Mouse (Mus musculus): ENCODE measurements around the gene Rita1. TPM values are rescaled to one million over a fixed set of nuclear protein-coding genes. Genes with fewer than 3 reads are reported as not detected.

Rita1 gene
- polyA plus RNA-seq, 1 experiment from 2014 or later: 6.1 TPM

GRCm38 (mm10) chr5:120622198-120622851, 9.9 kb upstream of the Rita1 start:
- Histone ChIP-seq H3K27ac (ENCODE audit: low read depth, low read length) (no peak overlapping the region), H3K9ac (ENCODE audit: low read depth, low read length) (no peak overlapping the region), H3K4me1 (replicated peaks; ENCODE audit: control insufficient read depth, insufficient read depth, low read length) (no peaks in the 10 kb centered on the region), H3K4me2 (replicated peaks; ENCODE audit: low read depth) (no peak overlapping the region), H3K9me3 (ENCODE audit: control insufficient read depth) (no peaks in the 10 kb centered on the region), H3K4me3 (ENCODE audit: low read depth, low read length) (no peak overlapping the region), H3K36me3 (ENCODE audit: control insufficient read depth, insufficient read depth) (peaks cover 91% of the 10 kb centered on the region), H3K27me3 (replicated peaks; ENCODE audit: control insufficient read depth, insufficient read depth, low read length) (no peaks in the 10 kb centered on the region)
- WGBS: 69% methylated on average over 5 of the region's 5 CpGs
- no peak for TF ChIP-seq CTCF (IDR thresholded peaks at IDR 0.05; ENCODE audit: low read depth)
- no peak for ATAC-seq

DNA sequence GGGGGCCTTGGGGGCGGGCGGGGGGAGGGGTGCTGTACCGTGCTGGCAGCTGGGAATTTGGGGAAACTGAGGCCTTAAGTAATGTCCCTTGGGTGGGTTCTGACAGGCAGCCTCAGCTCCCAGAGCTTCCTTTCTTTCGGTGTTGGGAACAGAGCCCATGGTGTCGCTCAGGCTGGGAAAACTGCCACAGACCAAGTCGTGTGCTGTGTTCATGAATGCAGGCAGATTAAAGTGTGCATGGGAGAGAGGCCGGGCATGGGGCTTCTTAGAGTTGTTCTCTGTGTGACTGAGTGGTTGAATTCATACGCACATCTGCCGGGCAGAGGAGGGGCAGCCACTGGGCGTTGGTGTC, 9.4 kb upstream of the Rita1 start:
- H3K27me3 ChIP-seq (replicated peaks; ENCODE audit: control insufficient read depth, insufficient read depth, low read length): no peaks in the 10 kb centered on the region
- ATAC-seq: no peak
- no peaks in the 10 kb centered on the region for H3K9me3 ChIP-seq (ENCODE audit: control insufficient read depth)
- H3K4me2 ChIP-seq (replicated peaks; ENCODE audit: low read depth): no peak overlapping the region
- H3K4me3 ChIP-seq (ENCODE audit: low read depth, low read length): no peak overlapping the region
- H3K27ac ChIP-seq (ENCODE audit: low read depth, low read length): 0 out of 2 replicates have a peak overlapping the region, but pooled peaks have one; percentile 4
- H3K9ac ChIP-seq (ENCODE audit: low read depth, low read length): no peak overlapping the region
- WGBS: 90% methylated on average over 10 of the region's 10 CpGs
- TF ChIP-seq CTCF (IDR thresholded peaks at IDR 0.05; ENCODE audit: low read depth): no peak
- no peaks in the 10 kb centered on the region for H3K4me1 ChIP-seq (replicated peaks; ENCODE audit: control insufficient read depth, insufficient read depth, low read length)
- peaks cover 90% of the 10 kb centered on the region for H3K36me3 ChIP-seq (ENCODE audit: control insufficient read depth, insufficient read depth)

DNA sequence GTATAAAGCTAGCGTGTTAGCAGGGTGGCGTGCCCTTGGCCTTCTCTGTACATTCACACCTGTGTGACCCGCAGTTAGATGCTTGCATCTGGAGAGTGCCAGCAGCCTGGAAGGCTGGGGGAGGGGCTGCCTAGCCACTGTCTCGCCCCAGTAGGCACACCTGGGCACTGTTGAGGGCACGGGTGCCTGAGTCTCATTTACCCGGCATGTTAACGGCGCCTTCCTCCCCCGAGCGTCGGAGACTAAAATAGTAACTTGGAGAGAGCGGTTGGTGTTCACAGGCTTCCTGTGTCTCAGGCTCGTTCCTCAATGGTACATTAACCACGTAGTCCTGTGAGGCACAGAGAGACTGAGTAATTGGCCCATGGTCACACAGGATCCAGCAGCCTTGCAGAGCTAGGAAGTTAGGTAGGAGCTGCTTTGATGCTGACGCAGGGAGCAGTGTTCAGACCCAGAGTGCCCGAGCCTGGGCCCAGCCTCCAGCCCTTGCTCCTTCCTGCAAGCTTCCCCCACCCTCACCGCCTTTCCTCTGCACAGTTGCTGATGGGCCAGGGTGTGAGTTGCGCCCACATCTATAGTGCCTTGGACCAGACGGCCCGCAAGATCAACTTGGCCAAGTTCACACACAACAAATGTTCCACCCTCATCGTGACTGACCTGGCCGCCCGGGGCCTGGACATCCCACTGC, 8.8 kb upstream of the Rita1 start:
- no peak for TF ChIP-seq CTCF (IDR thresholded peaks at IDR 0.05; ENCODE audit: low read depth)
- no peak for ATAC-seq
- no peak overlapping the region for H3K4me2 ChIP-seq (replicated peaks; ENCODE audit: low read depth)
- H3K9me3 ChIP-seq (ENCODE audit: control insufficient read depth): no peaks in the 10 kb centered on the region
- H3K27me3 ChIP-seq (replicated peaks; ENCODE audit: control insufficient read depth, insufficient read depth, low read length): no peaks in the 10 kb centered on the region
- H3K36me3 ChIP-seq (ENCODE audit: control insufficient read depth, insufficient read depth): peaks cover 93% of the 10 kb centered on the region
- H3K27ac ChIP-seq (ENCODE audit: low read depth, low read length): no peak overlapping the region
- H3K4me1 ChIP-seq (replicated peaks; ENCODE audit: control insufficient read depth, insufficient read depth, low read length): no peaks in the 10 kb centered on the region
- WGBS: 92% methylated on average over 23 of the region's 23 CpGs
- no peak overlapping the region for H3K9ac ChIP-seq (ENCODE audit: low read depth, low read length)
- no peak overlapping the region for H3K4me3 ChIP-seq (ENCODE audit: low read depth, low read length)

DNA sequence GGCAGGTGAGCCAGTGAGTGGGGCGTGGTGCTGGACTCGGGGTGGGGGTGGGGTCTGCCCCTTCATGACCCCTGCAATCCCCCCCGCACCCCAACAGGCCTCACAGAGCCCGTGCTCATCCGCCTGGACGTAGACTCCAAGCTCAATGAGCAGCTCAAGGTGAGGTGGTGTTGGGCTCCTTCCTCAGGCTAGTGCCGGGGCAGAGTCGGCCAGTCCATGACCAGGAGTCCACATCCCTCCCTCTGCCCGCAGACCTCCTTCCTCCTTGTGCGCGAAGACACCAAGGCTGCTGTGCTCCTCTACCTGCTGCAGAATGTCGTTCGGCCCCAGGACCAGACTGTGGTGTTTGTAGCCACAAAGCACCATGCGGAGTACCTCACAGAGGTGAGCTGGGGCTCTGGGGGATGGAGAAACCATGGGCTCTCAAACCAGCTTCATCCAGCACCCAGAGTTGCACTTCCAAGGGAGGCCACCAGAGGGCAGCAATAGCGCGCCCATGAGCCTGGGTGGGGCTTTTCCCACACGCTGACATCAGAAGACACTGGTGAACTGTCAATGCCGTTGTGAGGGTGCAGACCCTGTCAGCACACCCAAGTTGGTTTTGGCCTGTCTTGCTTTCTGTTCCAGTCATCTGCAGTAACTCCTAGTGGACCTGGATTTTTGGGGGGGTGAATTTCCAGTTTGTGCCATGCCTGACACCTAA, 8.1 kb upstream of the Rita1 start:
- H3K36me3 ChIP-seq (ENCODE audit: control insufficient read depth, insufficient read depth): peaks cover 87% of the 10 kb centered on the region

GRCm38 (mm10) chr5:120619201-120619600, 6.8 kb upstream of the Rita1 start:
- Histone ChIP-seq H3K27me3 (replicated peaks; ENCODE audit: control insufficient read depth, insufficient read depth, low read length) (no peaks in the 10 kb centered on the region), H3K9ac (ENCODE audit: low read depth, low read length) (no peak overlapping the region), H3K27ac (ENCODE audit: low read depth, low read length) (no peak overlapping the region), H3K9me3 (ENCODE audit: control insufficient read depth) (no peaks in the 10 kb centered on the region), H3K4me1 (replicated peaks; ENCODE audit: control insufficient read depth, insufficient read depth, low read length) (no peaks in the 10 kb centered on the region), H3K36me3 (ENCODE audit: control insufficient read depth, insufficient read depth) (peaks cover 74% of the 10 kb centered on the region), H3K4me3 (ENCODE audit: low read depth, low read length) (no peak overlapping the region), H3K4me2 (replicated peaks; ENCODE audit: low read depth) (no peak overlapping the region)
- no peak for ATAC-seq
- WGBS: 25% methylated on average over 5 of the region's 5 CpGs
- peak; percentile 88 for TF ChIP-seq CTCF (IDR thresholded peaks at IDR 0.05; ENCODE audit: low read depth)

More for the DNA sequence above, 8.1 kb upstream of the Rita1 start:
- Histone ChIP-seq H3K9me3 (ENCODE audit: control insufficient read depth) (no peaks in the 10 kb centered on the region), H3K4me2 (replicated peaks; ENCODE audit: low read depth) (no peak overlapping the region), H3K4me3 (ENCODE audit: low read depth, low read length) (no peak overlapping the region), H3K27me3 (replicated peaks; ENCODE audit: control insufficient read depth, insufficient read depth, low read length) (no peaks in the 10 kb centered on the region), H3K9ac (ENCODE audit: low read depth, low read length) (no peak overlapping the region), H3K27ac (ENCODE audit: low read depth, low read length) (no peak overlapping the region), H3K4me1 (replicated peaks; ENCODE audit: control insufficient read depth, insufficient read depth, low read length) (no peaks in the 10 kb centered on the region)
- TF ChIP-seq CTCF (IDR thresholded peaks at IDR 0.05; ENCODE audit: low read depth): peak; percentile 98
- 68% methylated on average over 18 of the region's 18 CpGs for WGBS
- ATAC-seq: no peak

- 0 out of 2 replicates have a peak overlapping the region, but pooled peaks have one; percentile 7 for H3K27ac ChIP-seq (ENCODE audit: low read depth, low read length)
- H3K4me2 ChIP-seq (replicated peaks; ENCODE audit: low read depth): no peak overlapping the region
- H3K4me1 ChIP-seq (replicated peaks; ENCODE audit: control insufficient read depth, insufficient read depth, low read length): no peaks in the 10 kb centered on the region
- TF ChIP-seq CTCF (IDR thresholded peaks at IDR 0.05; ENCODE audit: low read depth): no peak
- H3K9ac ChIP-seq (ENCODE audit: low read depth, low read length): no peak overlapping the region
- 78% methylated on average over 12 of the region's 12 CpGs for WGBS
- H3K4me3 ChIP-seq (ENCODE audit: low read depth, low read length): no peak overlapping the region
- H3K36me3 ChIP-seq (ENCODE audit: control insufficient read depth, insufficient read depth): peaks cover 69% of the 10 kb centered on the region
- H3K27me3 ChIP-seq (replicated peaks; ENCODE audit: control insufficient read depth, insufficient read depth, low read length): no peaks in the 10 kb centered on the region
- no peaks in the 10 kb centered on the region for H3K9me3 ChIP-seq (ENCODE audit: control insufficient read depth)
- no peak for ATAC-seq
These were observed 6.4 kb upstream of the Rita1 start for GRCm38 (mm10) chr5:120618778-120619177.
